Mouse (Mus musculus) mouse trophoblast stem cell (cell line): ENCODE results near the gene Ptcd2.

Experiments
- in situ Hi-C, 2 experiments: fragments of 300-500 bp; cut with MseI, MboI; formaldehyde crosslinking; loops; 2 replicates in 1 of 2; 3 replicates in 1 of 2; pipeline ENCODE4 v1.15.1; 2025

Ptcd2 gene

DNA sequence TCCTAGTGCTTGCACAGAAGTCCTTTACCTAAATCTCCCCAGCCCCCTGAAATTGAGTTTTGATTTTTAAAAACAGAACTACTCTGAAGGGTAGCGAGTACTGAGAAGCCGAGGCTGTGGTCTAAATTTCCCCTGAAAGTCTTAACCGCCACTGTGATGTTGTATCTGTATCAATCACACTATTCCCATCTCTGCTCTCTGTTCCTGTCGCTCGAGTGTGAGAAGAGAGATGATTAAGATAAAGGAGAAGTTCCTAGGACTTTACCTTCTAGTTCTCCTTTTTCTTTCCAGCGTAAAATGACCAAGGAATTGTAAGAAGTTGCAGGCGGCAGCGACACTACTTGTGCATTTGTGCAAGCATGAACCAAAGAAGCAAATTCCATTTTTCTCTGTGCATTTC, 38.3 kb downstream of the Ptcd2 start:
- in situ Hi-C loops: no loop called here

DNA sequence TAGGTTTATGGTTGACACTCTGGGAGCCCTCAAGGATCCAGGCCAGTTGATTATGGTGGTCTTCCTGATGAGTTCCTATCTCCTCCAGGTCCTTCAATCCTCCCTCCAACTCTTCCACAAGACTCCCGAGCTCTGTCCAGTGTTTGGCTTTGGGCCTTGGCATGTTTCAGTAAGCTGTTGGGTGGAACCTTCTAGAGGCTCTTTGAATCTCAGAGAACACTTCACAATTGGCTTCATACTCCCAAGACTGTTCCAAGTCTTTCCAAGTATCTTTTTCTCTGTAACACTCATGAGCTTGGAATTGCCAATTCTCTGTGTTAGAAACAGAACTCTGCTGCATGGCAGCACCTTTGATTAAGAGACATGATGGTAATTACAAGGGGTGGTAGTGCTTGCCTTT, 39.3 kb downstream of the Ptcd2 start:
- in situ Hi-C loops: no loop called here

GRCm38 (mm10) chr13:99304365-99304764, 40.1 kb downstream of the Ptcd2 start:
- in situ Hi-C loops: no loop called here

DNA sequence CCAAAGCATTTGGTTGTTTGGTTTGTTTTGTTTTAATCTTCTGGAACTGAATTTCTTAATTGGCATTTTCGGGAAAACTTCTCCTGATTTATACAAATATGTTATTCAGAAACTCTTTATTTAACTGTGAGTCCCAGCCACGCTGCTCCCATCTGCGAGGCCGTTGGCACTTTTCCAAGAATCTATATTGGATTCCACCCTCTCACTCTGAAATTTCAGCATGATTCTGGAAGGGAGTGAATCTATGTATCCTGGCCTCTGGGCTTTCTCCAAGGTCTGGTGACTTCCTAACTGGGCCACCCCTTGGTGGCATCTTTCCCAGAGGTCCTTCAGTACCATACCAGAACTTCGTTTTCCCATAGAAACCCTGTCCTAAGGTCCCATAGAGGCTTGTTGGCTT, 40.7 kb downstream of the Ptcd2 start:
- in situ Hi-C loops: no loop called here

DNA sequence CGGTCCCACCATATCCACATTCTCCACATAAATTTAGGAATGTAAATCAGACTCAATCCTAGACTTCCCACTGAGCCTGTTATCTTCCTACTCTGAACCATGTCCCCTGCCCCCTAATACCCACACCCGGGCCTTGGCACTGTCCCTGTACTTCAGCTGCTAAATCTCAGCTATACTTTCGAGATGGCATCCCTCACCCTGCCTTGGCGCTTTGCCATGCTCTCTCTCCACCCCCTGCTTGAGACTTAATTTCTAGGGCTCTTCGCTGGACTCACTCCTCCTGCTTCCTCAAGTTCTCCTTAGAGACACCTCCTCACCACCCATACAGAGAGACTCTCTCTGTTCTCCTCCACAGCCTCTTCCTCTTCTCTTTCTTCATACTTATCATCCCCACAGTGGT, 44.6 kb downstream of the Ptcd2 start:
- in situ Hi-C loops: no loop called here

GRCm38 (mm10) chr13:99294176-99294575, 50.3 kb downstream of the Ptcd2 start:
- in situ Hi-C loops: no loop called here

DNA sequence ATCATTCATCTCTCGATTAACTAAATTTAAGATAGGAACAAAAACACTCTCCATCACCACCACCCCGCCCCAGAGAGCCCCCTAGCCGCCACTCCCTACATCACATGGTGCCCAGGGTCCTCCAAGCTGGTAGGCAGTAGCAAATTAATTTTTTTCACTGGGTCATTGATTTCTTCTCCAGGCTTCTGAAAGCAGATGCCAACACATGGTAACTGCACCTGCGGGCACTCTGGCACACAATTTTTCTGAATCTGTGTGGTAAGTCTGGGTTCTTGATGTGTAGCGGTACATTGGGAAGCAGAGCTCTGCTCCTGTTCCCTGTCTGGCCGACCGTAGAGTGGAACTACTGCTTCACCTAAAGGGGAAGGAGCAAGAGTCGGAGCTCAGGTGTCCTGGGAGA, 53.7 kb downstream of the Ptcd2 start:
- in situ Hi-C loops: no loop called here

DNA sequence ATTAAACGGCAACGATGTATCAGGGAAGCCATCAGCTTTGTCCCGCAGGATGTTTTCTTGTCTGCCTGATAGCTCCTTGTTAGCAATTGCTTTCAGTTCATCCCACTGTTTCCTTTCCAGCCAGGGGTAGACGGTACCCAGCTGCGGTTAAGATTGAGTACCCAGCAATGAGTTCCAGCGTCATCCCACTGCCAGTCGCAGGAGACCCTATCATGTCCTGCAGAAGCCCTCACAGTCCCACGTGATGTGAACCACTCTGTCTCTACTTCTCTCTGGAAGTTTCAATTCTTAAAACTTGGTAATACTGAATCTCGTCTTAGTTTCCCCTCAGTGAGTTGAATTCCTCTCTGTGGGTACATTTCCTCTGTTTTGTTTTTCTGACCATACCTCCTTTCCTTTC, 56.7 kb downstream of the Ptcd2 start:
- in situ Hi-C loops: no loop called here

DNA sequence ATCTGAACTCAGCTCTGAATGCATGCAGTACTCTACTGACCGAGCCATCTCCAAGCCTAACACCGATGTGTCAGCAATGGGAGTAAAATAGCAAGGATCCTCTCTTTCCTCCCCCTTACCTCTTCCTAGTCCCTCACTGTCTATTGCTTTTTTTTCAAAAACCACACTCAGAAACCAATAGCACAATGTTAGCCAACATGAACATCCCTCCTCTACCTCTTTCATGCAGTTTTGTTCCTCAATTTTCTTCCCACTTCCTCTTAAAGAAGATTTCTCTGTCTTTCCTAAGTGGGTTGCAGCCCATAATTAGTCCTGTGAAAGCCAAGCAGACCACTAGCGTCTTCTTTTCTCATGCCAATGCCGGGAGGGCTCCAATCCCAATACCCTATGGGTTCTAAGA, 57.3 kb downstream of the Ptcd2 start:
- in situ Hi-C loops: no loop called here

DNA sequence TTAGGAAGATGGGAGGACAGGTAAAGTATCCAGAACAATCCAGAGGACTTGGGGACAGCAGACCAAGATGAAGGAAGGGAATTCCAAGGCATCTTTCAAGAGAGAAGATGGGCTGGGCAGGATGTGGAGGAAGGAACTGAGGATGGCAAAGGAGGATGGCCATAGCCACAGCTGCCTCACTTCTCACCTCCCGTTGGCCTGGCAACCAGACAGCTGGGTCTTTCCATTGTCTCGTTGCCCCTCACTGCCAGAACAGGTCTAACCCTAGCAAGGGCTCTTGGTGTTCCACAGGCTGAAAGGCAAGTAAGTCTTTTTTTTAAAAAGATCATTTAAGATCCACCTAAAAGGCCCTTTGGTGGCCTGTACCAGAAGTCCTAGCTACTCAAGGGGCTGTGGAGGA, 59.3 kb downstream of the Ptcd2 start:
- in situ Hi-C loops: no loop called here

DNA sequence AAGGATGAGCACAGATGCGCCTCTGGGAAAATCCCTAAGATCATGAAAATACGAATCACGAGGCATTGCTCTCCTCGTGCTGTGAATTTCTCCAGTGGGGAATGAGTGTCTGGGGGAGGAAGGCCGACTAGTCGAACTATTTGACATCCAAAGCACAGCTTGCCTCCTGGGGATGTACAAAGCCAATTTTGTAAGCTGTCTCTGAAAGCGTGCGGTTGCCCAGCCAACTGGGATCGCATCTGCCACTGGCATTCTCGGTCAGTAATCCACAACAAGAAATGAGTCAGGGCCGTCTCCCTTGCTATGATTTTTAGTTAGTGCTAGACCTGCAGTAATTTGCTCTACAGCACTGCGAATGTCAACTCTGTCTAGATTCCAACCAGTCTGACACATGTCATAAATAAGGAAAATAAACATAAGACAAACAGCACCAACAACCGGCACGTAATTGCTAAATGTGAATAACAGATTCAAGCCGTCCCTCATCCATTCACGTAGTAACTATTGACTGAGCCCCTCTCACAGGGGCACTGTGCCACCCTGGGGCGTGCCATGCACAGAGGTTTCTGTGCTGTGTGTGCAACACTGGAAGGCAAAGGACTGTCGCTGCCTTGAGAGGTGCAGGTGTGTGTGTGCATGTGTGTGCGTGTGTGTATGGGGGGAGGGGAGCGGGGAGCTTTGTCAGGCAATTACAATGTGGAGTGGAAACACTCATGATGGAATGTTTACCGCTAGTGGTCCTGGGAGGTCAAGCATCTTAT, 59.9 kb downstream of the Ptcd2 start:
- in situ Hi-C loops: no loop called here

DNA sequence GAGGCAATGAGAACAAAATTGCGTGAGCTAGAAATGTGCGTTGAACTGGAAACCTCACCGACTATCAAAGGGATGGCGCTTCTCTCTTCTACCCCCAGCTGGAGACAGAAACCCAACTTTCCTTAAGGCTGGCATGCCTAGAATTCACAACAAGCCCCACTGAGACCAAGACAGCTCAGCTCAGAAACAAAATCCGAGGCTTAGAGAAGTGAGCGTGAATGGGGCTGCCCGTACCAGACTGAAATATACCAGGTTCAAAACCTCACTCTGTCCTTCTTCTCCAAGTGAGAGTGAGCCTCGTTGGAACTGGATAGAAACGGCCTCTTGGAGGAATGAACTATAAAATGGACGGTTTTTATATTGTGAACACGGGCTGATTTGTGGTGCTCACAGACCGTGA, 60.6 kb downstream of the Ptcd2 start:
- in situ Hi-C loops: no loop called here

DNA sequence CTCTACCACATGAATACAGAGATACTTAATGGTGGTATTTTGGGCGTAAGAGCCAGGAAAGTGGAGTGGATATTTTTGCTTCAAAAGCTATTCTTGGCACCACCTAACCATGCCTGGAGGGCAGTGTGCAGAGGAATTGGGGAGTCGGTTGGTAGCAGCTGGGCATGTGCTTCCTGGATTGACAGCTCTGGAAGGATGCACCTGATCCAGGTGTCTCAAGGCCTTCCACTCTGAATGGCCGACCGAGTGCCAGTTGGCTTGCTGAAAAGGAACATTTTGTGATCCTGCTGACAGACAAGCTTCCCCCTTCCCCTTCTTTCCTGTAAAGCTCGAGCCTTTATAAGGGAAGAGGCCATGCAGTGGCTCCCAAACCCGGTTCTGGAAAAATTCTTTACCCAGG, 61.5 kb downstream of the Ptcd2 start:
- in situ Hi-C loops: no loop called here

- in situ Hi-C loops: no loop called here
These were observed 65.2 kb downstream of the Ptcd2 start for GRCm38 (mm10) chr13:99279351-99279750.

- in situ Hi-C loops: no loop called here
These were observed 66.0 kb downstream of the Ptcd2 start for GRCm38 (mm10) chr13:99278511-99278910.

DNA sequence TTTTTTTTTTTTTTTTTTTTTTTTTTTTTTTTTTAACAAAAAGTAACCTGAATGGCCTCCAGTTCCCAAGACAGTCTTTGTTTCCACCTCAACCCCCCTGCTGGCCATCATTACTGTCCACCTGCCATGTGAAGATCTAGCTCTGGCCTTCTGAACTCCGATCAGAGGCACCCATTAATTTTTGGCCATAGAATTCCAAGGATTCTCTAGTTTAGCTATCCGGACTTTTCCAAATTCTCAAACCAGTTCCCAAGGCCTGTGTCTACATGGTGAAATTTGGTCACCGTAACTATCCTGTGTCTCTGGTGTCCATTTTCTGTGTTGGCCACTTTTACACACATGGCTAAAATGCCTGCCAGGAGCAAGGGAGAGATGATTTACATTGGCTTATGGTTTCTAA, 67.0 kb downstream of the Ptcd2 start:
- in situ Hi-C loops: no loop called here

DNA sequence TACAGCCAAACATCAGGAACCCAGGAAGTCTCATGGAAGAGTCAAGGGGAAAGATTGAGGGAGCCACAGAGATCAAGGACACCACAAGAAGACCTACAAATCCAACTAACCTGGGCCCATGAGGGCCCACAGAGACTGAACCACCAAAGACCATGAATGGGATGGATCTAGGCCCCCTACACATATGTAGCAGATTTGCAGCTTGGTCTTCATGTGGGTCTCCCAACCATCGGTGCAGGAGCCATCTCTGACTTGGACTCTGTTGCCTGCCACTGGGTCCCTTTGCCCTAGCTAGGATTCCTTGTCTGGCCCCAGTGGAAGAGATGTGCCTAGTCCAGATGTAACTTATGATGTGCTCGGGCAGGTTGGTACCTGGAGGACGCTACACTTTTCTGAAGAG, 72.5 kb downstream of the Ptcd2 start:
- in situ Hi-C loops: no loop called here
